Mouse (Mus musculus) adrenal gland, postnatal 36 days (tissue): ENCODE results near the gene Faf1. TPM values are rescaled to one million over a fixed set of nuclear protein-coding genes. Genes with fewer than 3 reads are reported as not detected.

Source experiments
- DNase-seq, 2 experiments: peaks; one replicate each; pipeline ENCODE4 v3.0.0; 2021; ENCODE audit warnings: mixed read lengths in 1 of 2
- total RNA-seq, 2 experiments: library from RNA; stranded (reverse); gene quantifications; 2 replicates each; pipeline ENCODE4 v1.2.3; 2021

Faf1 gene
- total RNA-seq, 2 experiments from 2014 or later: 29.9 to 30.3 TPM

GRCm38 (mm10) chr4:109929058-109929457 is 252.7 kb downstream of the Faf1 start:
- DNase-seq: no peak

- no peak for DNase-seq
These were observed 254.1 kb downstream of the Faf1 start for GRCm38 (mm10) chr4:109930445-109930844.

- no peak for DNase-seq
These were observed 254.5 kb downstream of the Faf1 start for GRCm38 (mm10) chr4:109930935-109931334.

- no peak for DNase-seq
These were observed 260.2 kb downstream of the Faf1 start for GRCm38 (mm10) chr4:109936557-109936956.

- DNase-seq: no peak
These were observed 262.9 kb downstream of the Faf1 start for GRCm38 (mm10) chr4:109939291-109939690.

GRCm38 (mm10) chr4:109945554-109945953 is 269.2 kb downstream of the Faf1 start:
- no peak for DNase-seq

- no peak for DNase-seq
These were observed 272.9 kb downstream of the Faf1 start for GRCm38 (mm10) chr4:109949307-109949706.

GRCm38 (mm10) chr4:109953509-109953908 is 277.1 kb downstream of the Faf1 start:
- DNase-seq: no peak

GRCm38 (mm10) chr4:109960201-109960935 is 284.0 kb downstream of the Faf1 start:
- no peak for DNase-seq

- no peak for DNase-seq
These were observed 287.3 kb downstream of the Faf1 start for GRCm38 (mm10) chr4:109963570-109964279.

- no peak for DNase-seq
These were observed 293.2 kb downstream of the Faf1 start for GRCm38 (mm10) chr4:109969561-109969960.

GRCm38 (mm10) chr4:109973991-109974654 is 297.7 kb downstream of the Faf1 start:
- DNase-seq: no peak

- no peak for DNase-seq
These were observed 298.4 kb downstream of the Faf1 start for GRCm38 (mm10) chr4:109974655-109975380.

GRCm38 (mm10) chr4:109975381-109976240 is 299.2 kb downstream of the Faf1 start:
- DNase-seq: no peak

GRCm38 (mm10) chr4:109976273-109977147 is 300.1 kb downstream of the Faf1 start:
- DNase-seq: no peak

- no peak for DNase-seq
These were observed 301.0 kb downstream of the Faf1 start, which contains the start of gene Dmrta2 for GRCm38 (mm10) chr4:109977148-109978067. Gene Dmrta2 (plus strand): TSS chr4:109978053.

GRCm38 (mm10) chr4:109978068-109978857 is 301.9 kb downstream of the Faf1 start:
- no peak for DNase-seq

GRCm38 (mm10) chr4:109978858-109979340 is 302.5 kb downstream of the Faf1 start:
- no peak for DNase-seq
